Mouse (Mus musculus) intestine, embryonic 16.5 days (tissue): ENCODE data around the gene Rhov. TPM values are rescaled to one million over a fixed set of nuclear protein-coding genes. Genes with fewer than 3 reads are reported as not detected.

ENCODE experiments used
- ATAC-seq: fragments of 200-750 bp; cut with Nextera tagmentation; 2 replicates; pipeline ENCODE4 v1.8.0; 2017; ENCODE audit warnings: moderate TSS enrichment, moderate library complexity
- H3K27ac ChIP-seq: fragments of 300-500 bp; sonication (generic); 2 replicates; pipeline ENCODE4 v1.5.1; 2014; ENCODE audit warnings: mild to moderate bottlenecking, low read length
- H3K27me3 ChIP-seq: fragments of 300-500 bp; sonication (generic); replicated peaks from 2 replicates; pipeline ENCODE4 v1.6.1; 2014; ENCODE audit warnings: low read length, control low read depth, mixed read lengths; ENCODE audit not compliant: control insufficient read depth, insufficient read depth
- H3K36me3 ChIP-seq: fragments of 300-500 bp; sonication (generic); 2 replicates; pipeline ENCODE4 v1.6.1; 2014; ENCODE audit warnings: low read length, control low read depth; ENCODE audit not compliant: control insufficient read depth, insufficient read depth
- H3K4me1 ChIP-seq: fragments of 300-500 bp; sonication (generic); 2 replicates; pipeline ENCODE4 v1.6.1; 2014; ENCODE audit warnings: low read length, control low read depth, mixed read lengths; ENCODE audit not compliant: control insufficient read depth, insufficient read depth
- H3K4me2 ChIP-seq: fragments of 300-500 bp; sonication (generic); 2 replicates; pipeline ENCODE4 v1.6.1; 2014; ENCODE audit warnings: low read depth, low read length, control low read depth
- H3K4me3 ChIP-seq: fragments of 300-500 bp; sonication (generic); 2 replicates; pipeline ENCODE4 v1.5.1; 2014; ENCODE audit warnings: mild to moderate bottlenecking, low read length
- H3K9ac ChIP-seq: fragments of 300-500 bp; sonication (generic); 2 replicates; pipeline ENCODE4 v1.6.1; 2014; ENCODE audit warnings: low read depth, low read length
- H3K9me3 ChIP-seq: fragments of 300-500 bp; sonication (generic); 2 replicates; pipeline ENCODE4 v1.6.1; 2016; ENCODE audit warnings: low read length, control low read depth; ENCODE audit not compliant: control insufficient read depth
- WGBS: fragments of 180-500 bp; shearing (Covaris S2); extraction: QIAGEN DNeasy Blood & Tissue Kit; methylation state at CpG from one replicate; pipeline ENCODE4 v1.1.7; 2014; 5-methylcytosine and 5-hydroxymethylcytosine counted together
- polyA plus RNA-seq: library from polyadenylated mRNA; unstranded; fragments of >200 nt; fragmentation: Nextera tagmentation; extraction: Ambion mirVana; gene quantifications from 2 replicates; pipeline ENCODE4 v1.2.1, GENCODE M21; 2015

Rhov gene
- 3.9 and 4.1 TPM in 2 replicates for polyA plus RNA-seq

- H3K4me1 ChIP-seq: peaks cover 14% of the 10 kb centered on the region
- H3K4me3 ChIP-seq: peak within 1 kb of the TSS; percentile 68
- H3K27ac ChIP-seq: no peak within 1 kb of the TSS
- no peaks in the 10 kb centered on the region for H3K36me3 ChIP-seq
- peaks cover 6% of the 10 kb centered on the region; the same call in 1 of the 2 replicates for H3K27me3 ChIP-seq
- H3K9ac ChIP-seq: peak within 1 kb of the TSS; percentile 74
- ATAC-seq: peak; percentile 87
- under 1% methylated on average over 49 of the region's 49 CpGs for WGBS
- H3K9me3 ChIP-seq: no peaks in the 10 kb centered on the region
- H3K4me2 ChIP-seq: peak within 1 kb of the TSS; percentile 100
Measured at GRCm38 (mm10) chr2:119270643-119271331, at the start of gene Rhov. Gene Rhov (minus strand): TSS chr2:119271272.

- no peaks in the 10 kb centered on the region for H3K9me3 ChIP-seq
- H3K4me3 ChIP-seq: no peak overlapping the region
- ATAC-seq: no peak
- no peak overlapping the region for H3K9ac ChIP-seq
- peaks cover 26% of the 10 kb centered on the region for H3K27me3 ChIP-seq
- H3K27ac ChIP-seq: no peak overlapping the region
- peaks cover 29% of the 10 kb centered on the region for H3K4me1 ChIP-seq
- 73% methylated on average over 8 of the region's 8 CpGs for WGBS
- no peak overlapping the region for H3K4me2 ChIP-seq
- no peaks in the 10 kb centered on the region for H3K36me3 ChIP-seq
Measured at GRCm38 (mm10) chr2:119320571-119320970, 49.5 kb upstream of the Rhov start.

GRCm38 (mm10) chr2:119318043-119318710, 47.1 kb upstream of the Rhov start:
- Histone ChIP-seq H3K36me3 (no peaks in the 10 kb centered on the region), H3K9ac (no peak overlapping the region), H3K4me2 (no peak overlapping the region), H3K27me3 (peaks cover 10% of the 10 kb centered on the region; the same call in 1 of the 2 replicates), H3K4me3 (no peak overlapping the region), H3K27ac (peak overlapping the region; percentile 64), H3K4me1 (peaks cover 19% of the 10 kb centered on the region), H3K9me3 (no peaks in the 10 kb centered on the region)
- peak; percentile 84 for ATAC-seq
- WGBS: 44% methylated on average over 3 of the region's 3 CpGs

- Histone ChIP-seq H3K4me3 (no peak overlapping the region), H3K36me3 (no peaks in the 10 kb centered on the region), H3K9ac (no peak overlapping the region), H3K4me1 (peaks cover 6% of the 10 kb centered on the region; the same call in 1 of the 2 replicates), H3K27ac (no peak overlapping the region; the same call in 1 of the 2 replicates), H3K27me3 (no peaks in the 10 kb centered on the region; the same call in 1 of the 2 replicates), H3K9me3 (no peaks in the 10 kb centered on the region), H3K4me2 (no peak overlapping the region)
- no peak; the same call in 1 of the 2 replicates for ATAC-seq
- WGBS: 70% methylated on average over 12 of the region's 12 CpGs
Measured at GRCm38 (mm10) chr2:119314742-119315310, 43.8 kb upstream of the Rhov start.

- no peaks in the 10 kb centered on the region; the same call in 1 of the 2 replicates for H3K27me3 ChIP-seq
- H3K9ac ChIP-seq: no peak overlapping the region
- H3K9me3 ChIP-seq: no peaks in the 10 kb centered on the region
- no peak overlapping the region for H3K4me2 ChIP-seq
- no peaks in the 10 kb centered on the region for H3K36me3 ChIP-seq
- ATAC-seq: no peak
- H3K4me3 ChIP-seq: no peak overlapping the region
- peaks cover 10% of the 10 kb centered on the region; the same call in 1 of the 2 replicates for H3K4me1 ChIP-seq
- 44% methylated on average over 10 of the region's 10 CpGs for WGBS
- H3K27ac ChIP-seq: 0 out of 2 replicates have a peak overlapping the region, but pooled peaks have one; percentile 25
Measured at GRCm38 (mm10) chr2:119313780-119314479, 42.9 kb upstream of the Rhov start.

GRCm38 (mm10) chr2:119312380-119312958, 41.4 kb upstream of the Rhov start:
- Histone ChIP-seq H3K9ac (no peak overlapping the region), H3K9me3 (no peaks in the 10 kb centered on the region), H3K4me2 (no peak overlapping the region), H3K27me3 (no peaks in the 10 kb centered on the region; the same call in 1 of the 2 replicates), H3K4me3 (no peak overlapping the region), H3K27ac (no peak overlapping the region), H3K4me1 (0 out of 2 replicates have a peak, but pooled peaks cover 6% of the 10 kb centered on the region), H3K36me3 (no peaks in the 10 kb centered on the region)
- no peak for ATAC-seq
- WGBS: 56% methylated on average over 2 of the region's 2 CpGs

- no peak overlapping the region for H3K9ac ChIP-seq
- no peak overlapping the region for H3K4me3 ChIP-seq
- no peak overlapping the region for H3K4me2 ChIP-seq
- no peaks in the 10 kb centered on the region for H3K9me3 ChIP-seq
- 41% methylated on average over 12 of the region's 12 CpGs for WGBS
- H3K36me3 ChIP-seq: no peaks in the 10 kb centered on the region
- no peak for ATAC-seq
- H3K4me1 ChIP-seq: 0 out of 2 replicates have a peak, but pooled peaks cover 6% of the 10 kb centered on the region
- H3K27me3 ChIP-seq: no peaks in the 10 kb centered on the region; the same call in 1 of the 2 replicates
- no peak overlapping the region for H3K27ac ChIP-seq
Measured at GRCm38 (mm10) chr2:119311544-119311943, 40.5 kb upstream of the Rhov start.

- WGBS: 25% methylated on average over 3 of the region's 3 CpGs
- Histone ChIP-seq H3K27me3 (no peaks in the 10 kb centered on the region), H3K36me3 (0 out of 2 replicates have a peak, but pooled peaks cover 2% of the 10 kb centered on the region), H3K27ac (peak overlapping the region; percentile 38; the same call in 1 of the 2 replicates), H3K4me2 (no peak overlapping the region), H3K4me1 (peaks cover 30% of the 10 kb centered on the region), H3K9me3 (no peaks in the 10 kb centered on the region), H3K9ac (no peak overlapping the region), H3K4me3 (no peak overlapping the region)
- peak; percentile 54 for ATAC-seq
Measured at GRCm38 (mm10) chr2:119304798-119305208, 33.7 kb upstream of the Rhov start.
